Mouse (Mus musculus): ENCODE results near the gene Prkch.
"Not testable (repeated sequence)": the region's sequence is repeated elsewhere in the genome, so short reads cannot be mapped to it uniquely, and the experiment has no call there.

The Prkch gene

DNA sequence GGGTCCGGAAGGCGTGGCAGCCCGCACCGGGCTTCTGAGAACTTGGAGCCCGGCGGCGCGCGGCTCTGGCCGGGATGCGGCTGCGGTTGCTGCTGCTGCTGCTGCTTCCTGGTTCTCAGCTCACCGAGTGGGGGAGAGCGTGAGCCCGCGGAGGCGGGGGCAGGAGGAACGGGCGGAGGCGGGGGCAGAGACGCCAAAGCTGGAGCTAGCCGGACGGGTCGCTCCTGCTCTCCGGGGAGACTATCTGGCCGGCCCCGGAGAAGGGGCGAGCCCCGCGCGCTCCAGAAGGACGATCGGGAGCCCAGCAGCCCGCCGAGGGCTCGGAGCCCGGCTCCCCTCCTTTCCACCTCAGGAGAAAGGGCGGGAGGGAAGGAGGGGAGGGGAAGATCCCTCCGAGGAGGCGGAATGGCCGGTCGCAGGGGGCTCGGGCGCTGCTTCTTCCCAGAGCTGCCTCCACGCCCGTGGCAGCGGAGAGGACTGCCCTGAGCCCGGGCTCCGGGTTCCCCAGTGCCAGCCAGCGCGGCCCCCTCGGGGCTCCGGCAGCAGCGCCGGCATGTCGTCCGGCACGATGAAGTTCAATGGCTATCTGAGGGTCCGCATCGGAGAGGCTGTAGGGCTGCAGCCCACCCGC is at the start of gene Prkch:
Gene Prkch, plus strand, starts transcription at position 187 of the 631 bp plus-strand sequence.
- peak; percentile 89 for DNase-seq (ENCODE audit: low read depth)

DNA sequence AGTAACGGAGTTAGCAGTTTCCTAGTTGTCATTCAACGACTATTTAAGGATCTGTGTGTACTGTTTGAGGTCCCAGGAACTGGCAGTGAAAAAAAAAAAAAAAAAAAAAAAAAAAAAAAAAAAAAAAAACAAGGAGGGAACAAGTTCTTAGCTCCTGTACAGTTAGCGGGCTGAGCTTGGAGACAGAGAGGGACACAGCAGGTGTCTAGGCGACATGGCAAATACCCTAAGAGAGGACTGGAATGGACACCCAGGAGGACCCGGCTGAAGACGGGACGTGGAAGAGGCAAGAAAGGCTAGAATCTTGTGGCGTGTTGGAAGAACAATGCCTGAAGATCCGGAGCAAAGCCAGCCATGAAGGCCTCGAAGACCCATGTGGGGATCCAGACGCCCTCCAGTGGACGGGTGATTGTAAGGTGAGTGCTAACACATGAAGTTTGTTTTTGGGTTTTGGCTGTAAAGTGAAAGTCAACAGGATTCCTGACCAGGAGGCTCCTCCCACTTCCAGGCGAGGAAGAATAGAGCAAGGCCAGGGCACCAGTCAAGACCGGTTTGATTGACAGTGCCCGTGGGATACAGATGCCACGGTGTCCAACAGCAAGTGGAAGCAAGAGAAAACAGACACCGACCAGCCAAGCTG is 47.0 kb upstream of the Prkch start:
- peak; percentile 50 for DNase-seq (ENCODE audit: low read depth)

DNA sequence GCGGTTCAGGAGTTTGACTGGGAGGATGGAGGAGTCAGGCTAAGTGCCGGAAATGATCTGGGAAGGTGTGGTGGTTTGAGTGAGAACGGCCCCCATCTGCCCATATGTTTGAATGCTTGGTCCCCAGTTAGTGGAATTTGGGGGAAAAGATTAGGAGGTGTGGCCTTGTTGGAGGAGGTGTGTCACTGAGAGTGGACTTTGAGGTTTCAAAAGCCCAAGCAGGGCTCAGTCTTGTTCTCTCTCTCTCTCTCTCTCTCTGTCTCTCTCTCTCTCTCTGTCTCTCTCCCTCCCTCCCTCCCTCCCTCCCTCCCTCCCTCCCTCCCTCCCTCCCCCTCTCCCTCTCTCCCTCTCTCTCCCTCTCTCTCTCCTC is 46.5 kb upstream of the Prkch start:
- not testable (repeated sequence) for DNase-seq (ENCODE audit: low read depth)

DNA sequence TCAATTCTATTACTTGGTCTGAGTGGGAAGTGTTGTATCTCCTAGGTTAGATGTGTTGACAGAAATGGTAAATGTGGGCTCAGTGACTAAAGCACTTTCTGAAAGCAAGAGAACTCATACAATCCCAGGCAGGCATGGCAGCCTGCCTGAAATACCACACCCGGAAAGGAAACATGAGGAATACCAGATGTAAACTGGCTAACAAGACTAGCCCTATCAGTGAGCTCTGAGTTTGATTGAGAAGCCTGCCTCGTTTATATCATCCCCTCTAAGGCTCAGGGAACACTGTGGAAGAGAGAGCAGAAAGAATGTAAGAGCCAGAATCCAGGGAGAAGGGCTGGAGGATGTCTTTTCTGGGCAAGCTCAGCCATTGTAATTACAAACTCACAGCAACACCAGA is 45.4 kb upstream of the Prkch start:
- no peak for DNase-seq (ENCODE audit: low read depth)

DNA sequence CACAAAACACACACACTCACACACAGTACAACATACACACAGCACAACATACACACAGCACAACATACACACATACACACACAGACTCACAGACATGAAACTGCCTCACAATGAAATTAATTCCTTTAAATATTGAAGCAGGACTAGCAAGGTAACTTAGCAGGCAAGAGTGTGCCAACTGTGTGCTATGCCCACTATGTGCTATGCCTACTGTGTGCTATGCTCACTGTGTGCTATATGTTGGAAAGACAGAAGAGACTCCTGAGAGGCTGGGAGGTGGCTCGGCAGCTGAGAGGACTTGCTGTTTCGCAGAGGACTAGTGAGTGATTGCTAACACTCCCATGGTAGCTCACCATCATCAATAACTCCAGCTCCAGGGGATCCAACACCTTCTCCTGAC is 44.2 kb upstream of the Prkch start:
- no peak for DNase-seq (ENCODE audit: low read depth)

DNA sequence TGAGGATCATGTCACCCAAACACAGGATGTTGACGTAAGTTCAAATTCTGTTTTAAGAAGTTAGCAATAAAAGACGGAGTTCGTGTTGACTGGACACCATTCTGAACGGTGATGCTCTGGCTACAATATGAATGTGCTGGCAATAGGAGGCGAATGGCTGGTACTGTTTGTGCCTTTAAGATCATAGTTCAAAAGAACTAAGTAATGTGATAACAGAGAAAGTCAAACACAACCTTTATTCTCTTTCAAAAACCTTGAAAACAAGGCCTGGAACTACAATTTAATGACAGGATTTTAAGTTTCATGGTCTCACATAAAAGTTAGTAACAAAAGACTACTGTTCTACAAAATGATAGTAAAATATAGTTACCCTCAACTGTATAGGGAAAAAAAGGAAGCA is 41.4 kb upstream of the Prkch start:
- DNase-seq (ENCODE audit: low read depth): no peak

DNA sequence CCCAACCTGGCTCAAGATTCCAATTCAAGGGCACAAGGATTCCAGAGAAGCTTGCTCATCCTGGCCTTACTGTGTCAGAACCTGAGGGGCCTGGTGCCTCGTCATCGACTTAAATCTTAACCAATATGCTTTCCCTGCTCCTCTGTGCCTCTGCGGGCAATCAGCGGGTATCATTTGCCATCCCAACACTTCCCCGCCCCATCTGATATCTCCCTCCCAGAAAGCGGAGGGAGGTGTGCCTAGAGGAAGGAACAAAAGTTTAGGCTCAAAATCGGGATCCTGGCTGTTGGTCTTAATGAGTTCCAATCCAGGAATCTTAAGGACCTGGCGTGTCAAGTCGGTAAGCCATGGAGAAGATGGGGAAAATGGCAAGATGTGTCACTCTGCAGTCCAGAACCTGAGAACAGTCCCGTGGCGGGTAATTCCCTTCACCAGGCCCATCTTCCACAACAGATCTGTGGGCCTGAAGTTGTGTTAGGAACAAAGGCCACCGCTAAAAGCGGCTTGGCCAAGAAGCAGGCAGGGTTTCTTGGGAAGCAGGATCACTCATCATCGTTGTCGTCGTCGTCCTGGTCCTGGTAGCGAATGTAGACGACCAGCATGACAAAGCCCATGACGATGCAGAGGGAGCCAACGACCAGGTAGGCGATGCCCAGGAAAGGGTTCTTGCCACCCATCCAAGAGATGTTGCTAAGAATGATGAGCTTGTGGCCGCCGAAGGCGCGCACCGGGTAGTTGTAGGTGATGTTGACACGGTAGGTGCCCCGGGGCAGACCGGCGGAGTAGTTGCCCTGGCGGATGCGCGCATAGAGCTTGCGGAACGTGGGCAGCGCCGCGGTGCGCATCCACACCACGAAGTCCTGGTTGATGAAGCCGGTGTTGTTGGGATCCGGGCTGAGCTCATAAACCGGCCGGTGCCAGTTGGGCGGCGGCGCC is 39.6 kb upstream of the Prkch start:
- no peak for DNase-seq (ENCODE audit: low read depth)

DNA sequence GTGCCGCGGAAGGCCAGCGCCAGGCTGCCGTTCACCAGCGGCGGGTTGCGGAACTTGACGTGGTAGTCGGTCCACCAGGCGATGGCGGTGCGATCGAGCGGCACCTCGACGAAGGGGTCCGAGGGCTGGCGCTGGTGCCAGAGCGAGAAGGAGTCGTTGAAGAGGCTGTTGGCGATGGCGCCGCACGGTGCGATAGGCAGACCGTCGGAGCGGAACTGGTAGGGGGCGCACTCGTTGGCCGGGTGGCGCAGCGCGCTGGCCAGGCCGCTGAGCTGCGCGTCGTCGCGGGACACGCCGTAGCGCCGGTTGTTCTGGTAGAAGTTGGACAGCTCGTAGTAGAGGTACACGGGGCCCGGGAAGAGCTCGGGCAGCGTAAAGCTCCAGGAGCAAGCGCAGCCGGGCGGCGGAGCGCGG is 38.9 kb upstream of the Prkch start:
- DNase-seq (ENCODE audit: low read depth): peak; percentile 73

DNA sequence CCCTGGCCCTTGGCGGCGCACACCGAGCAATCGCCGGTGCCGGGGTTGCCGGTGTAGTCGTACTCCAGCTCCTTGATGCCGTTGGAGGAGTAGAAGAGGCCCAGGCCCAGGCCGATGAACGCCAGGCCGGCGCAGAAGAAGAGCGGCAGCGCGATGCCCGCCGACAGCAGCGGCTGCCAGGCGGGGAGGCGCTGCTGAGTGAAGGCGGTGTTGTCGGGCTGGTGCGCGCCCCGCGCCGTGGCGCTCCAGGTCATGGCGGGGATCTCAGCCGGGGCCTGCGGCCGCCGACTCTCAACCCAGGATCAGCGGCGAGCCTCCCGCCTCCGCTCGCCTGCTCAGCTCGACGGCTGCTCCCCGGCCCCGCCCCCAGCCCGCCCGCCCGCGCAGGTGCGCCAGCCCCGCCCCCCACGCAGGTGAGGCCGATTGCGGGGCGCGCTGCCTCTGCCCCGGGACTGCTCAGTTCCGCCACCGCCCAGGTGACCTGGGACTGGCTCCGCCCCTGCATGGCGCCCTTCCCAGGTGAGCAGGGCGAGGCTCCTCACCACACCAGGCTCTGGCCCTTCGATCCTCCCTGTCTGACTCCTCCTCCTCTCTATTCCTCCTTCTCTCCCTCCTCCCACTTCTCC is 38.4 kb upstream of the Prkch start, which contains the start of gene Tmem30b:
Gene Tmem30b, minus strand, starts transcription at position 307 of the 626 bp plus-strand sequence.
- DNase-seq (ENCODE audit: low read depth): no peak

DNA sequence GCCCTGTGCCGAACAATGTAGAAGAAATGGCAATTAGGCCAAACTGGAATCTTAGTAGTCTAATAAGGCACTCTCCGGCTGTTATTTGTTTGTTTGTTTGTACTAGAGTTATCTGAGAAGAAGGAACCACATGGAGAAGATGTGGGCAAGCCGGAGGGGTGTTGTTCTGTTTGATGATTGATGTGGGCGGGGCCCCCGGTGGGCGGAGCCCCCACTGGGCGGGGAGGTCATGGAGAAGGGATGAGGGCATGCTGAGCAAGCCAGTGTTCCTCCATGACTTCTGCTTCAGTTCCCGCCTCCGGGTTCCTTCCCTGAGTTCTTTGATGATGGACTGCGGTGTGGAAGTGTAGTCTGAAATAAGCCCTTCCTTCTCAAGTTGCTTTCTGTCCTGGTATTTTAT is 37.0 kb upstream of the Prkch start:
- no peak for DNase-seq (ENCODE audit: low read depth)

DNA sequence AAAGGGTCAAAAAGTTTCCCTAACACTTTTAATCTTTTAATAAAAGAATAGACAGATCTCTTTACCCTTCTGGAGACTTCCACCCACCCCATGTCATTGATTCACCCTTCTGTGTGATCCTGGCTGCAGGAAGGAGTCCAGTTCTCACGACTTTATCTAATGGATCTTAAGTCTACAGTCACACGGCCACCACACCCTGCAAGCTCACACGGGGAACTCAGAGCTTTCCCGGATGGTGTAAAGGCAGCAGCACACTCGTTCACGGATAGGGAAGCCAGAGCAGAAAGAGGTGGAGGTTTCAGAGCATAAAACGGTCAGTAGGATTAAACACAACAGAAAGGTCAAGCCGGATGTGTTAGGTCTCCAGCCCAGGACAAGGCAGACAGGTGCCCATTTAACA is 36.3 kb upstream of the Prkch start:
- DNase-seq (ENCODE audit: low read depth): no peak

DNA sequence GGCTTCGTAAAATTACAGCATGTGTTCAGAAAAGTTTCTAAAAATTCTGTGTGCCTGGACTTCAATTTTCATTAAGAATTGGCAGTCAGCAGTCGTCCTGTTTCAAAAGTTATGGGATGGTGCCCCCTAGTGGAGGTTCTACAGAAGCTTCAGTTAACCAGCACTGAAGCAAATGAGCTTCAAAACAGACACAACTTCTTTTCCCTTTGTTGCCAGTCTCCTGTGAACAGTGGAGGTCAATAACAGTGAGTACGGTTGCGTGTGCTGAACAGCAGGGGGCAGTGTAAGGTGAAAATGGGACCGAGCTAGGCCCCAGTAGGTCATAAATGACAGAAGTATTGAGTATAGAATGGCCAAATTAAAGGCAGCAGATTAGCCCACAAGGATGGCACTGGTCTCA is 30.4 kb upstream of the Prkch start:
- DNase-seq (ENCODE audit: low read depth): peak; percentile 86

DNA sequence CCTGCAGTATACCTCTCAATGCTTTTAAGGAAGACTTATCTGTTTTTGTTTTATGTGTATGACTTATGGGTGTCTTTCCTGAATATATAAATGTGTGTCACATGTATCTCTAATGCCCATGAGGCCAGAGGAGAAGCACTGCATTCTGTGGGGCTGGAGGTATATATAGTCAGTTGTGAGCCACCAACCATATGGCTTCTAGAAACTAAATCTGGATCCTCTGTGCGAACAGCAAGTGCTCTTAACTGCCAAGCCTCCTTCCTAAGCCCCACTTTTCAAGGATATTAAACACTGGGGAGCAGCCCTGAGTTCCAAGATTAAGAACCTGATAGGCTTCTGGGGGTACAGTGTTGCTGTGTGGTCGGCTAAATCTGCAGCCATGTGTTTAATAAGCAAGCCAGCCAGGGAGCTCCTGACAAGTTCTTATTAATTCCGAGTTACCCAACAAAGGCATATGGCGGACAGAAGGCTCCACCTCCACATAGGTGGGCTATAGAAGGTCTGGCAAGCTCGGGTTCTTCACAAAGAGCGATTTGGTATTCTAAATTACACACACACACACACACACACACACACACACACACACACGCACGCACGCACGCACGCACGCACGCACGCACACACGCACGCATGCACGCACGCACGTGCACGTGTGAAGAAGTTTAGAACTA is 25.9 kb upstream of the Prkch start:
- no peak for DNase-seq (ENCODE audit: low read depth)

DNA sequence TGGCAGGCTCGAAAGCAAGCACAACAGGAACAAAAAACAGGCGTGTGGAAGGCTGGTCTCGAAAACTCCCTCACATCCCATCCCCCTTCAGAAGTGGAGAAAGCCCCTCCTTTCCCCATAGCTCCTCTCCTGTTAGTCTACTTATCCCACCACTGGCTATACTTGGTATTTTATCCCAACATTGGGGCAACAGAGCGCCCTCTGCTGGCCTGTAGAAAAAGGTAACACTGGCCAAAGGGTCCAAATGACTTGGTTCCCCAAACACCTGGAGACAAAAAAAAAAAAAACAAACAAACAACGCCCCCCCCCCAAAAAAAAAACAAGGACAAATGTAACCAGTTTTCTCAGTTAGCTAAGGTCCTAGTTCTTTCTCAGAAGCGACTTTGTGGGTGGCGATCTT is 24.5 kb upstream of the Prkch start:
- DNase-seq (ENCODE audit: low read depth): peak; percentile 66

DNA sequence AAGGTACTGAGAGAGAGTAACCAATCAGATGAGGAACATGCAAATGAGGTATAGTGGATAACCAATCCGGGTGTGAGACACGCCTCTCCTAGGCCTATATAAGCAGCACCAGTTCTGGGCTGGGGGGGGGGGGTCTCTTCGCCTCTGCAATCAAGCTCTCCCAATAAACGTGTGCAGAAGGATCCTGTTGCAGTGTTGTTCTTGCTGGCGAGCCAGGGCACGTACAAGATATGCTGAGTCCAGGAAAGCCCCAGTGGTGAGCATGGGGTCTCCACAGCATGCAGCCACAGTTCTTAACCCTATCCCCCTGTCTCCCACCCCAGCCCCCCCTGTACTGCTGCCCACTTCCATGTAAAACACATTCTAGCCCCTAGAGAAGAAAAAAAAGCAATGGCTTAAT is 21.5 kb upstream of the Prkch start:
- not testable (repeated sequence) for DNase-seq (ENCODE audit: low read depth)

DNA sequence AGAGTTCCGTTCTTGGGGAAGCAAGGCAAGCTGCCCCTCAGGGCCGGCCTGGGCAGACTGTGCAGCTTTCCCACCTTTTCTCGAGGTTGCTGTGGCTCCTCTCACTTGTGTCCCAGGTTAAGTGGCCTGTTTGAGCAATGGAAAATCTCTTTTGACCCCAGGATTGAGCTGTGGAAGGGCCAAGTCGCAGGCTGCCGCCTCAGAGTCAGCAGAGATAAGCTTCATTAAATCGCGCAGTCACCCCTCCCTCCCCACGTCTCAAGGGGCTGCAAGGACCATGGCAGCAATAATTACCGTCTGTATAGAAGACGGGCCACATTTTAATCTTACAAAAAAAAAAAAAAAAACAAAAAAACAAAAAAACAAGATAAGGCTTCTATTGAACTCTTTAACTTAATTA is 20.4 kb upstream of the Prkch start:
- DNase-seq (ENCODE audit: low read depth): no peak

DNA sequence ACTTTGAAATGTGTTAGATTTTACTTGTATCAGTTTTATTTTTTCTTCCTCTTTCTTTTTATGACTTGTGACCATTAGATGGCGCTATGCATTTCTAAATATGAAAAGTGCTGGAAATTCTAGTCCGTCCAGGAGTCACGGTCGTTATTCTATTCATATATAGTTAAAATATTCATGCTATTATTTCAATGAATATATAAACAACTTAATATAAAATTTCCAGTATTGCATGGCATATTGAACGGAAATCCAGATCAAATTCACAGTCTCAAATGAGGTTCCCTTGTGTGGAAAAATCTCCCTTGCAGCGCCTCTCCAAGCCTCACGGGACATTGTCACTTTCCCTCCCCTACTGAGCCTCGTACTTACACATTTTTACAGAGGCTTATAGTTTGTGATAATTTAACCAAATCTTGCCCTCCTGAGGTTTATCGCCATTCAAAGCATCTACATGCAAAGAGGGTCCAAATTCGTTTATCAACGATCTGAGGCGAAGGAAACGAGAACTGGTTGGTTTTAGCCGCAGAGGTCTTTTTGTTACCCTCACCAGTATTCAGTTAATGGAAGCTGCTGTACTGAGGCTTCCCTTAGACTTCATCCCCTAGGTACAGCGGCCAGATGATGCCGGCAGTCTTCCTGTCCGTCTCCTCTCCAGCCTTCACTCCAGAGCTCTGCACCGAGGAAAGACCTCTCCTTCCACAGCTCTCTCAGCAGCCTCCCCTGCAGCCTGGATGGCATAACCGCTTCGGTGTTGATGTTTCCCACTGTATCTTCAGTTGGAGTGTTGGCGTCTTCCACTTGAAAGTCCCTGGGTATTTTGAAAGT is 19.6 kb upstream of the Prkch start:
- DNase-seq (ENCODE audit: low read depth): peak; percentile 86

DNA sequence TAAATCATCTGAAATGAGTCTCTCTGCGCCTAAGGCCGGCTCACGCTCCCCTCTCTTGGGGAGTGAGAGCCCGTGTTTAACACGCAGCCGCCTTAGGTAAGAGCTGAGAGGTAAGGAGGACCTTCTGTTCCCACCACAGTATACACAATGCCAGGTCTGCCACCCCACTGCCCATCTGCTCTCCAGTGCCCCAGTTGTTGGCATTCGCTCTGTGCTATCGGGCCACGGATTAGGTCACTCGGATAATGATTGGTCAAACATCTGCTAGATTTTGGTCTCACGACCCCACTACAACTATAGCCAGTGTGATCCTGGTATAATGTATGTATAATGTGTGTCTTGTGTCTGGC is 19.0 kb upstream of the Prkch start:
- no peak for DNase-seq (ENCODE audit: low read depth)

DNA sequence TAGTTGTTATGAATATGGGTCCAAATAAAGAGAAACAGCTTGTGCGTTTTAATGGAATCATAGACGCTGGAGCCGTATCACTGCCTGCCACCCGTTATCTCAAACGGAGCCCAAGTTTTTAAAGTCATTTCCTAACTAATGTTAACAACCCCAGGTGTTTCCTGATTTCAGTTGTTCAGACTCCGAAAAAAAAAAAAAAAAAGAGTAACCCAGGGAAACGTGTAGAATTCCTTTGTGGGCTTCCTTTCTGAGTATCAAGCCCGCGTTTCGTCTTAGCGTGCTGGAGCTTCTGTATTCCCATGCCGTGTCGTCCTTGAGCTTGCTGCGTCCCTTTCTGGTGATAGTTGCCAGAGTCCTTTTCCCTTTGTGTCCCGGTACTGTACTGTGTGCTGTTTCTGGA is 10.0 kb upstream of the Prkch start:
- DNase-seq (ENCODE audit: low read depth): no peak

DNA sequence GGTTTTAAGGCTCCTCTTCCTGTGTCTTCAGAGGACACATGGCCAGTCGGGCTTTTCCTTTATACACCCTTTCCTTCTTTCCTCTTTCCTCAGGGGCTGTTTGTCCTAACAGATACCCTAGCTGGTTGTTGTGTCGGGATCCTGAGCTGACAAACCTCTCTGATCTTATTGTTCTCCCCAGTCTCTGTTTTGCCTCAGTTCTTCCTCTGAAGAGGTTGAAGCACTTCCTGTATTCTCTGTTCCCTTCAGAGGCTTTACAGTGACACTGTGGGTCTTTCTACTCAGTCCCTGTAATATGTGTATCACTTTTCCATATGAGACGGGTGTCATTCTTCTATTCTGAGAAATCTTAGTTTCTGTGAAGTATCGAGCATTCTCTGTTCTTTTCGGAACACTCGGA is 6.5 kb upstream of the Prkch start:
- peak; percentile 66 for DNase-seq (ENCODE audit: low read depth)

DNA sequence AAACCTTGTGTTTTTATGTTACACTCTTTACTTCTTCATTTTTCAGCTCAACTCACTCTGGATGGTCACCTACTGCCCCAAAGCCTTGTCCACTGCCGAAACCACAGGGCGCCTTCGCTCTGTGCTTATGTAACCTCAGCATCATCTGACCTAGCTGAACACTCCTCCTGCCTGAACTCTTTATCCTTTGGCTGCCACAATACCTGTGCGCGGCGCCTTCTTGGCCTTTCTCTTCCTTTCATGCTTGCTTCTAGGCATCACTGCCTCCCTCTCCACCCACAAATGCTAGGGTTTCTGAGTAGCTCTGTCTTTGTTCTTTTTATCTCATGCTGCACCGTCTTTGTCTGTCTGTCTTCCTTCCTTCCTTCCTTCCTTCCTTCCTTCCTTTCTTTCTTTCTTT is 3.8 kb upstream of the Prkch start:
- DNase-seq (ENCODE audit: low read depth): peak; percentile 76
